Mouse (Mus musculus) limb, embryonic 10.5 days (tissue): ENCODE measurements at regions not wholly inside any gene's neighbourhood (a gene's known extent, or its start where the extent isn't known, plus 50 kb on each side); places are given as distances from the start of the nearest gene placed in this dataset.

Experiments
- DNase-seq: peaks from one replicate; pipeline ENCODE4 v3.0.0-alpha.2; 2017; ENCODE audit warnings: low spot score
- H3K27ac ChIP-seq: fragments of 300-500 bp; sonication (generic); 2 replicates; pipeline ENCODE4 v1.5.1; 2016; ENCODE audit warnings: mild to moderate bottlenecking
- H3K27me3 ChIP-seq: fragments of 300-500 bp; sonication (generic); 2 replicates; pipeline ENCODE4 v1.6.1; 2016; ENCODE audit warnings: low read depth, mild to moderate bottlenecking; ENCODE audit not compliant: poor library complexity, severe bottlenecking
- H3K36me3 ChIP-seq: fragments of 300-500 bp; sonication (generic); 2 replicates; pipeline ENCODE4 v1.6.1; 2016; ENCODE audit warnings: mild to moderate bottlenecking, moderate library complexity
- H3K4me1 ChIP-seq: fragments of 300-500 bp; sonication (generic); 2 replicates; pipeline ENCODE4 v1.6.1; 2016
- H3K4me3 ChIP-seq: fragments of 300-500 bp; sonication (generic); 2 replicates; pipeline ENCODE4 v1.5.1; 2016; ENCODE audit warnings: mild to moderate bottlenecking, moderate library complexity
- H3K9me3 ChIP-seq: fragments of 300-500 bp; sonication (generic); replicated peaks from 2 replicates; pipeline ENCODE4 v1.6.1; 2016; ENCODE audit warnings: mild to moderate bottlenecking
- WGBS: fragments of 180-500 bp; shearing (Covaris S2); methylation state at CpG from one replicate; pipeline ENCODE4 v1.1.7; 2016; 5-methylcytosine and 5-hydroxymethylcytosine counted together

GRCm38 (mm10) chr1:137204371-137204770, 244.1 kb upstream of the Nr5a2 start:
- 82% methylated on average over 7 of the region's 7 CpGs for WGBS
- no peak for DNase-seq
- Histone ChIP-seq H3K27me3 (no peaks in the 10 kb centered on the region), H3K36me3 (no peaks in the 10 kb centered on the region), H3K9me3 (no peaks in the 10 kb centered on the region), H3K4me3 (no peak overlapping the region), H3K4me1 (no peaks in the 10 kb centered on the region), H3K27ac (no peak overlapping the region)

- no peaks in the 10 kb centered on the region for H3K4me1 ChIP-seq
- no peaks in the 10 kb centered on the region for H3K27me3 ChIP-seq
- no peak overlapping the region for H3K27ac ChIP-seq
- 84% methylated on average over 8 of the region's 8 CpGs for WGBS
- H3K4me3 ChIP-seq = no peak overlapping the region
- no peak for DNase-seq
- no peaks in the 10 kb centered on the region for H3K36me3 ChIP-seq
- H3K9me3 ChIP-seq = no peaks in the 10 kb centered on the region
Measured at GRCm38 (mm10) chr1:137203512-137203911, 243.3 kb upstream of the Nr5a2 start.

- no peaks in the 10 kb centered on the region for H3K9me3 ChIP-seq
- no peaks in the 10 kb centered on the region for H3K4me1 ChIP-seq
- WGBS = 86% methylated on average over 11 of the region's 11 CpGs
- no peak overlapping the region for H3K27ac ChIP-seq
- no peaks in the 10 kb centered on the region for H3K36me3 ChIP-seq
- H3K4me3 ChIP-seq = no peak overlapping the region
- H3K27me3 ChIP-seq = no peaks in the 10 kb centered on the region
- DNase-seq = no peak
Measured at GRCm38 (mm10) chr1:137200931-137201330, 240.7 kb upstream of the Nr5a2 start.

- no peak overlapping the region for H3K4me3 ChIP-seq
- no peak for DNase-seq
- H3K36me3 ChIP-seq = no peaks in the 10 kb centered on the region
Measured at GRCm38 (mm10) chr1:137195962-137196361, 235.7 kb upstream of the Nr5a2 start.

GRCm38 (mm10) chr1:137195065-137195620, 234.9 kb upstream of the Nr5a2 start:
- no peak overlapping the region for H3K4me3 ChIP-seq
- no peaks in the 10 kb centered on the region for H3K36me3 ChIP-seq
- no peak for DNase-seq
- H3K27me3 ChIP-seq = no peaks in the 10 kb centered on the region
- no peak overlapping the region for H3K27ac ChIP-seq
- 81% methylated on average over 3 of the region's 3 CpGs for WGBS
- H3K9me3 ChIP-seq = no peaks in the 10 kb centered on the region
- H3K4me1 ChIP-seq = no peaks in the 10 kb centered on the region

More at GRCm38 (mm10) chr1:137195962-137196361, 235.7 kb upstream of the Nr5a2 start:
- Histone ChIP-seq H3K27ac (no peak overlapping the region), H3K9me3 (no peaks in the 10 kb centered on the region), H3K27me3 (no peaks in the 10 kb centered on the region), H3K4me1 (no peaks in the 10 kb centered on the region)

GRCm38 (mm10) chr1:137178231-137178630, 218.0 kb upstream of the Nr5a2 start:
- 93% methylated on average over 4 of the region's 4 CpGs for WGBS
- Histone ChIP-seq H3K4me3 (no peak overlapping the region), H3K36me3 (no peaks in the 10 kb centered on the region), H3K4me1 (0 out of 2 replicates have a peak, but pooled peaks cover 3% of the 10 kb centered on the region), H3K27ac (no peak overlapping the region), H3K27me3 (no peaks in the 10 kb centered on the region), H3K9me3 (no peaks in the 10 kb centered on the region)
- DNase-seq = no peak

- no peaks in the 10 kb centered on the region for H3K9me3 ChIP-seq
- no peak overlapping the region for H3K27ac ChIP-seq
- no peaks in the 10 kb centered on the region for H3K27me3 ChIP-seq
- DNase-seq = no peak
- no peaks in the 10 kb centered on the region for H3K36me3 ChIP-seq
- H3K4me3 ChIP-seq = no peak overlapping the region
- H3K4me1 ChIP-seq = 0 out of 2 replicates have a peak, but pooled peaks cover 3% of the 10 kb centered on the region
- 91% methylated on average over 15 of the region's 15 CpGs for WGBS
Measured at GRCm38 (mm10) chr1:137176696-137177095, 216.4 kb upstream of the Nr5a2 start.

GRCm38 (mm10) chr1:137174081-137174480, 213.8 kb upstream of the Nr5a2 start:
- 0 out of 2 replicates have a peak, but pooled peaks cover 3% of the 10 kb centered on the region for H3K4me1 ChIP-seq
- WGBS = 65% methylated on average over 5 of the region's 5 CpGs
- H3K27ac ChIP-seq = no peak overlapping the region
- H3K36me3 ChIP-seq = no peaks in the 10 kb centered on the region
- H3K27me3 ChIP-seq = no peaks in the 10 kb centered on the region
- no peak for DNase-seq
- no peaks in the 10 kb centered on the region for H3K9me3 ChIP-seq
- no peak overlapping the region for H3K4me3 ChIP-seq

GRCm38 (mm10) chr1:137172128-137172527, 211.9 kb upstream of the Nr5a2 start:
- Histone ChIP-seq H3K36me3 (no peaks in the 10 kb centered on the region), H3K27ac (no peak overlapping the region), H3K4me3 (no peak overlapping the region), H3K4me1 (0 out of 2 replicates have a peak, but pooled peaks cover 3% of the 10 kb centered on the region), H3K9me3 (no peaks in the 10 kb centered on the region), H3K27me3 (no peaks in the 10 kb centered on the region)
- DNase-seq = no peak
- WGBS = 92% methylated on average over 6 of the region's 6 CpGs

- 84% methylated on average over 5 of the region's 5 CpGs for WGBS
- no peaks in the 10 kb centered on the region for H3K27me3 ChIP-seq
- no peak for DNase-seq
- 0 out of 2 replicates have a peak, but pooled peaks cover 3% of the 10 kb centered on the region for H3K4me1 ChIP-seq
- H3K27ac ChIP-seq = no peak overlapping the region
- no peaks in the 10 kb centered on the region for H3K9me3 ChIP-seq
- no peaks in the 10 kb centered on the region for H3K36me3 ChIP-seq
- H3K4me3 ChIP-seq = no peak overlapping the region
Measured at GRCm38 (mm10) chr1:137171451-137171850, 211.2 kb upstream of the Nr5a2 start.

GRCm38 (mm10) chr1:137147891-137148290, 187.6 kb upstream of the Nr5a2 start:
- H3K27me3 ChIP-seq = no peaks in the 10 kb centered on the region
- H3K27ac ChIP-seq = no peak overlapping the region
- 85% methylated on average over 3 of the region's 3 CpGs for WGBS
- H3K4me3 ChIP-seq = no peak overlapping the region
- no peaks in the 10 kb centered on the region for H3K36me3 ChIP-seq
- no peaks in the 10 kb centered on the region for H3K9me3 ChIP-seq
- no peak for DNase-seq
- no peaks in the 10 kb centered on the region for H3K4me1 ChIP-seq

- Histone ChIP-seq H3K4me3 (no peak overlapping the region; the same call in 1 of the 2 replicates), H3K36me3 (no peaks in the 10 kb centered on the region), H3K27ac (no peak overlapping the region), H3K9me3 (no peaks in the 10 kb centered on the region), H3K27me3 (no peaks in the 10 kb centered on the region), H3K4me1 (peaks cover 11% of the 10 kb centered on the region)
- WGBS = 19% methylated on average over 13 of the region's 13 CpGs
- DNase-seq = no peak
Measured at GRCm38 (mm10) chr1:137141879-137142570, 181.8 kb upstream of the Nr5a2 start.

- no peak overlapping the region for H3K4me3 ChIP-seq
- H3K36me3 ChIP-seq = no peaks in the 10 kb centered on the region
- no peaks in the 10 kb centered on the region for H3K27me3 ChIP-seq
- no peak overlapping the region for H3K27ac ChIP-seq
- 72% methylated on average over 5 of the region's 5 CpGs for WGBS
- H3K9me3 ChIP-seq = no peaks in the 10 kb centered on the region
- no peak for DNase-seq
- peaks cover 11% of the 10 kb centered on the region for H3K4me1 ChIP-seq
Measured at GRCm38 (mm10) chr1:137141372-137141771, 181.1 kb upstream of the Nr5a2 start.
